Mouse (Mus musculus): ENCODE results near the gene Mri1. TPM values are rescaled to one million over a fixed set of nuclear protein-coding genes. Genes with fewer than 3 reads are reported as not detected.
A peak's percentile ranks its signal among the peaks of the same experiment; 100 is the strongest.

Mri1 gene
- polyA plus RNA-seq, 1 experiment: 10.0 TPM

DNA sequence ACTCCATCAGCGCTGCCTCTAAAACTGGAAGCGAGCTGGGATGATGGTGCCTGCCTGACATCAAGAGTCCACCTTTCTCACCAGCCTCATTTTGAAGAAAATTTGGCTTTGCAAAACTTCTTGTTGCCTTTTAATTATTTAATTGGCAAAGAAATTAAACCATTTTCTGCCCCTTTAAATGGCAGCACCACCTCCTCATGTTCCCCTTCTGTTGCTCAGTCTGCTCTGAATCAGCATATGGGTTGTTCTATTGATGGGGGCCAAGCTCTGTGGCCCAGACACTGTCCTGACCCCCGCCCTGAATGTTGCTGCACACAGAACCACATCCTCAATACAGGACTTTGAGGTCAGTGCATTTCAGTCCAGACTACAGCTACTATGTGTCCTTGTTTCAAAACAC, 16.8 kb upstream of the Mri1 start:
- Histone ChIP-seq H3K4me3 (ENCODE audit: insufficient read depth, low read length) (no peak overlapping the region), H3K4me1 (ENCODE audit: control insufficient read depth, insufficient read depth, low read length) (peaks cover 15% of the 10 kb centered on the region), H3K27ac (ENCODE audit: insufficient read depth, low read depth, low read length) (no peak overlapping the region)
- no peak for TF ChIP-seq POLR2A (IDR thresholded peaks at IDR 0.05; ENCODE audit: borderline replicate concordance, low read depth, low read length)
- no peak for TF ChIP-seq CTCF (IDR thresholded peaks at IDR 0.05; ENCODE audit: low read depth, low read length)

DNA sequence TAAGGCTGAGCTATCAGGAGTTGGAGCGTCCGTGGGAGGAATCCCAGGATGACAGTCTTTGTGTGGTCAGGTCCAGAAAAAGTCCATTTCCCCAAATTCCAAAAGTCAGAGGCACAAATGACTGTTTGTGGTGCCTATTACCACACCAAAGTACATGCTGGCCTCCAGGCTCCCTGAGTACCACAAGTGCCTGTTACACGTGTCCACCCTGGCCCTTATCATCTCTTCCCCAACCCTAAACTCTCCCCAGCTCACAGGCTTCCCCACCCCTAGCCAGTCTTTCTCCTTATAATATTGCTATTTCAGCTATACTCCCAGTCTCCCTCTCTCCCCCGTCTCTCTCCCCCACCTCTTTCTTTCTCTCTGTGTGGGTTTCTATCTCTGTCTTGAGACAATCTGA, 15.2 kb upstream of the Mri1 start:
- peaks cover 16% of the 10 kb centered on the region for H3K4me1 ChIP-seq (ENCODE audit: control insufficient read depth, insufficient read depth, low read length)
- no peak overlapping the region for H3K4me3 ChIP-seq (ENCODE audit: insufficient read depth, low read length)
- no peak overlapping the region for H3K27ac ChIP-seq (ENCODE audit: insufficient read depth, low read depth, low read length)
- TF ChIP-seq POLR2A (IDR thresholded peaks at IDR 0.05; ENCODE audit: borderline replicate concordance, low read depth, low read length) (no peak), CTCF (IDR thresholded peaks at IDR 0.05; ENCODE audit: low read depth, low read length) (no peak)

GRCm38 (mm10) chr8:84269950-84270773, 13.0 kb upstream of the Mri1 start, which contains the start of gene Ccdc130:
Ccdc130 (minus strand) TSS chr8:84270380.
- peaks cover 8% of the 10 kb centered on the region for H3K4me1 ChIP-seq (ENCODE audit: control insufficient read depth, insufficient read depth, low read length)
- TF ChIP-seq POLR2A (IDR thresholded peaks at IDR 0.05; ENCODE audit: borderline replicate concordance, low read depth, low read length) (no peak), CTCF (IDR thresholded peaks at IDR 0.05; ENCODE audit: low read depth, low read length) (no peak)
- peak within 1 kb of the TSS; percentile 75 for H3K4me3 ChIP-seq (ENCODE audit: insufficient read depth, low read length)
- peak within 1 kb of the TSS; percentile 52 for H3K27ac ChIP-seq (ENCODE audit: insufficient read depth, low read depth, low read length)

GRCm38 (mm10) chr8:84261098-84261497, 4.0 kb upstream of the Mri1 start:
- Histone ChIP-seq H3K4me3 (ENCODE audit: insufficient read depth, low read length) (no peak overlapping the region), H3K27ac (ENCODE audit: insufficient read depth, low read depth, low read length) (no peak overlapping the region), H3K4me1 (ENCODE audit: control insufficient read depth, insufficient read depth, low read length) (peaks cover 13% of the 10 kb centered on the region)
- TF ChIP-seq CTCF (IDR thresholded peaks at IDR 0.05; ENCODE audit: low read depth, low read length) (no peak), POLR2A (IDR thresholded peaks at IDR 0.05; ENCODE audit: borderline replicate concordance, low read depth, low read length) (no peak)

DNA sequence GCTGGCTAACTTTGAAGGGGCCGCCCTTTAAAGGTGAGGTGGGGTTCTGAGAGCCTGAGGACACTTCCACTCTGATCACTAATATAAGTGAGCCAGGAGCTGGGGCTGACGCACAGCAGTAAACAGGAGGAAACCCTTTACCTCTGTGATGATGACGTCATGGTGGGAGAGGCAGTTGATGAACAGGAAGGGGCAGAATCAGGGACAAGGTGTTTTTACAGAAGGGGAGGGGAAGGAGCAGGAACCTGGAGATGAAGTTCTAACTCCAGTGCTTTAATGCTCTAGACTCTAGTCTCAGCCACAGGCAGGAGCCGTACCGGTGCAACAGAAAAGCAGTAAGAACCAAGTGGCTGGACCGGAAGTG, 686 bp downstream of the Mri1 start:
- H3K27ac ChIP-seq (ENCODE audit: insufficient read depth, low read depth, low read length): peak overlapping the region; percentile 75
- no peak for TF ChIP-seq CTCF (IDR thresholded peaks at IDR 0.05; ENCODE audit: low read depth, low read length)
- no peak for TF ChIP-seq POLR2A (IDR thresholded peaks at IDR 0.05; ENCODE audit: borderline replicate concordance, low read depth, low read length)
- H3K4me1 ChIP-seq (ENCODE audit: control insufficient read depth, insufficient read depth, low read length): peaks cover 17% of the 10 kb centered on the region
- peak overlapping the region; percentile 90 for H3K4me3 ChIP-seq (ENCODE audit: insufficient read depth, low read length)

DNA sequence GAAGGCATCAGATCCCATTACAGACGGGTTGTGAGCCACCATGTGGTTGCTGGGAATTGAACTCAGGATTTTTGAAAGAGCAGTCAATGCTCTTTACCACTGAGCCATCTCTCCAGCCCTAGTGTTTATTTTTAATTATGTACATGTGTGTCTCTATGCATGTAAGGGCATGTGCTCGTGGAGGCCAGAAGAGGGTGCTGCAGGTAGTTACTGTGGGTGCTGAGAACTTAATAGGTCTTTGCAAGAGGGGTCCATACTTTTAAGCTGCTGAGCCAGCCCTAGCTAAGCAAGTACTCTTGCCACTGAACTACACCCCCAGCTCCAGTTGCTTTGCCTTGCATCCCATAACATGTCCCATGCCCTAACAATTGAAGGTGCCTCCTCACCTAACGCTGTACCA, 1.3 kb downstream of the Mri1 start:
- no peak overlapping the region for H3K27ac ChIP-seq (ENCODE audit: insufficient read depth, low read depth, low read length)
- H3K4me3 ChIP-seq (ENCODE audit: insufficient read depth, low read length): peak overlapping the region; percentile 90
- peaks cover 17% of the 10 kb centered on the region for H3K4me1 ChIP-seq (ENCODE audit: control insufficient read depth, insufficient read depth, low read length)
- TF ChIP-seq POLR2A (IDR thresholded peaks at IDR 0.05; ENCODE audit: borderline replicate concordance, low read depth, low read length) (no peak), CTCF (IDR thresholded peaks at IDR 0.05; ENCODE audit: low read depth, low read length) (no peak)

DNA sequence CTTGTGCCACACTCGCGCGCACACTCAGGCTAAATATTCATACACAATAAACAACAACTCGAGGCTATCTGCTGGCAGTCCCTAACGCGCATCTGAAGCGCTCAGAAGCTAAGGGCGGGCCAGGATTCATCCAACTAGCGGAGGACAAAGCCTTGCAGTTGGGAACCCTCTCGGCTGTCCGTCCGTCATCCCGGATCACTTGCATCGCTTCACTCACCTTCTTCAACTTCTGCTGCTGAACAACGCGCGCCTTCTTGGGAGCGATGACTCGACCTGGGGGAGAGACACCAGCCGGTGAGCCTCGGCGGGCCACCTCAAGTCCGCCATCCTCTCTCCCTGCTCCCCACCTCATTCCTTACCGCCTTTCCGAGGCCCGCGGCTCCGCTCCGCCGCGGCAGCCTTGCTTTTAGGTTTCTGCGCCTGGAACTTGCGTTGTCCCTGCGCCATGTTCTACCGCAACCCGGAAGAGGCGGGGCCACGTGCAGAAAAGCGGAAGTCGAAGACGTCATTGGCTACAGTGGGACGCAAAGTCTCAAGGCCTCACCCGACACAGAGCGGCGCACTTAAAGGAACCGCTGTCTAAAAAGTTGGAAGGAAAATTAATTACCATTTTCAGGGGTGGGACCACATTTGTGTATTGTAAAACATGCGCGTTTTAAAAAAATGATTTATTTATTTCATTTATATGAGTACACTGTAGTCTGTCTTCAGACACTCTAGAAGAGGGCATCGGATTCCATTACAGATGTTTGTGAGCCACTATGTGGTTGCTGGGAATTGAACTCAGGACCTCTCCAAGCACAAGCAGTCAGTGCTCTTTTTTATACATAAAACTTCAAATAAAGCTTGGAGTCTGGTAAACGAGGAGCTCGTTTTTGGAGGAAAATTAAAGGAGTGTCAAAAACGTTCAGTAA, 7.6 kb downstream of the Mri1 start, which contains the start of gene D8Ertd738e:
TSS of gene D8Ertd738e (minus strand) at position 463 of the 914 bp plus-strand sequence.
- TF ChIP-seq POLR2A (IDR thresholded peaks at IDR 0.05; ENCODE audit: borderline replicate concordance, low read depth, low read length): no peak
- no peak for TF ChIP-seq CTCF (IDR thresholded peaks at IDR 0.05; ENCODE audit: low read depth, low read length)
- Histone ChIP-seq H3K4me1 (ENCODE audit: control insufficient read depth, insufficient read depth, low read length) (no peaks in the 10 kb centered on the region), H3K27ac (ENCODE audit: insufficient read depth, low read depth, low read length) (peak within 1 kb of the TSS; percentile 69), H3K4me3 (ENCODE audit: insufficient read depth, low read length) (peak within 1 kb of the TSS; percentile 97)

GRCm38 (mm10) chr8:84241821-84242220, 15.3 kb downstream of the Mri1 start:
- Histone ChIP-seq H3K4me1 (ENCODE audit: control insufficient read depth, insufficient read depth, low read length) (peaks cover 5% of the 10 kb centered on the region), H3K27ac (ENCODE audit: insufficient read depth, low read depth, low read length) (no peak overlapping the region), H3K4me3 (ENCODE audit: insufficient read depth, low read length) (no peak overlapping the region)
- no peak for TF ChIP-seq CTCF (IDR thresholded peaks at IDR 0.05; ENCODE audit: low read depth, low read length)
- TF ChIP-seq POLR2A (IDR thresholded peaks at IDR 0.05; ENCODE audit: borderline replicate concordance, low read depth, low read length): no peak

- TF ChIP-seq CTCF (IDR thresholded peaks at IDR 0.05; ENCODE audit: low read depth, low read length): no peak
- Histone ChIP-seq H3K27ac (ENCODE audit: insufficient read depth, low read depth, low read length) (no peak overlapping the region), H3K4me3 (ENCODE audit: insufficient read depth, low read length) (no peak overlapping the region), H3K4me1 (ENCODE audit: control insufficient read depth, insufficient read depth, low read length) (peaks cover 5% of the 10 kb centered on the region)
Observed at GRCm38 (mm10) chr8:84241167-84241566, 16.0 kb downstream of the Mri1 start.

Measured in bone marrow macrophage, adult 2 months (primary cell).